Mouse (Mus musculus) neutrophil, adult 5-6 weeks (primary cell): ENCODE measurements around the gene Slc45a1. TPM values are rescaled to one million over a fixed set of nuclear protein-coding genes. Genes with fewer than 3 reads are reported as not detected.

Experiments
- ATAC-seq: fragments of 151-379, 151-347 bp; 2 replicates; pipeline ENCODE4 v1.8.0; 2017; ENCODE audit warnings: mild to moderate bottlenecking, moderate TSS enrichment; ENCODE audit not compliant: insufficient number of reproducible peaks, poor library complexity, low FRiP score, severe bottlenecking; ENCODE audit errors: extremely low read depth
- total RNA-seq: library from RNA; stranded (forward); fragments of 200-1000 nt; gene quantifications from 2 replicates; pipeline ENCODE4 v1.2.3, GENCODE M21; 2017

The Slc45a1 gene
- total RNA-seq, 1 experiment from 2014 or later = not detected

- no peak for ATAC-seq
These were observed 64.2 kb downstream of the Slc45a1 start for GRCm38 (mm10) chr4:150587597-150588299.

- no peak for ATAC-seq
These were observed 65.7 kb downstream of the Slc45a1 start for GRCm38 (mm10) chr4:150586275-150586674.

- ATAC-seq = no peak
These were observed 66.2 kb downstream of the Slc45a1 start for GRCm38 (mm10) chr4:150585800-150586199.

GRCm38 (mm10) chr4:150583777-150584135, 68.2 kb downstream of the Slc45a1 start:
- ATAC-seq = no peak

- peak; percentile 61; the same call in 1 of the 2 replicates for ATAC-seq
These were observed 68.8 kb downstream of the Slc45a1 start for GRCm38 (mm10) chr4:150582966-150583776.

- ATAC-seq = no peak
These were observed 69.8 kb downstream of the Slc45a1 start for GRCm38 (mm10) chr4:150581931-150582723.

Other genes with a start within 250 kb of the Slc45a1 start
- gene Errfi1, start 201.7 kb upstream of the Slc45a1 start, total RNA-seq = 5.2 and 6.3 TPM in 2 replicates